Mouse (Mus musculus) right cerebral cortex, postnatal 4 days (tissue): ENCODE measurements around the gene Wars2.

ENCODE experiments used
- DNase-seq: peaks from one replicate; pipeline ENCODE4 v3.0.0-alpha.2; 2022

The Wars2 gene

DNA sequence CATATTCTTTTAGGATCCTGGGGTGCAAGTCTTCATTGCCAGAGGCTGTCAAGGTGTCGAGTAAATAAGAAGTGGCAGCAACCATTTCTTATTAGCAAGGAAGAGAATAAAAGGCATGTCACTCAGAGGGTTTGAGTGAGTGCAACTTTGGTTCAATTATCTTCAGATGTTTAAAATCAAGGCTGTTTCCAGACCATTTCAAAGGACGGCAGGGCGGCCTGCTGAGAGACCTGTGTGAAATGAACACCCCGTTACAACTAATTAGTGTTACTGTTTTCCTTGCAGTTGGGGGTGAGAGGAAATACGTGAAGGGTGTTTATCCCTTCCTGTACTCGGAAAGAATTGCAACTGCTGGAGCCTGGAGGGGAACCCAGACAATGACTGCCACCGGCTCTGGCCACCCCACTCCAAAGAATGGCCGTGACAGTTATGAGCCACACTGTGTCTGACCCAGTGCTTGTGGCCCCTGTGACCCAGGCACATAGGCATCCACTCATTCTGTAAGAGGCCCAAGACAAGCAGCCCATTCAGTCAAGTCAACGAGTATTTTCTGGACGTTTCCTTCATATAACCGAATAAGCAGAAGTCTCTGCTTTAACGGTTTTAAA is 137.2 kb downstream of the Wars2 start:
- no peak for DNase-seq

DNA sequence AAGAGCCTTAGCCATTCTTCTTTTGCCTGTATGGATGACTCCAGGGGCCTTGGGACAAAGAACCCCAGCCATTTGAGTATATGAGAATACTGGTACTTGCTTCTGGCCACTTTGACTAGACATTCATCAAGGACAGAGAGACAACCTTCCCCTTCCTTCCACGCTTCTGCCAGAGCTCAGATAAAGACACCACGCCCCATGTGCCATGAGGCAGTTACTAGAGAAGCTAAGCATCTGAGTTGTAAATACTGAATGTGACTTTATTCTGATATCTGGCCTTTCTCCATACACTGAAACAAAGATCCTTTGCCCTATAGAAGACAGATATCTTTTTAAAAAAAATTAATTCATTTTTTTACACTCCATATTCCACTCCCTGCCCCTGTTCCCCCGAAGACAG is 138.8 kb downstream of the Wars2 start:
- DNase-seq = no peak

DNA sequence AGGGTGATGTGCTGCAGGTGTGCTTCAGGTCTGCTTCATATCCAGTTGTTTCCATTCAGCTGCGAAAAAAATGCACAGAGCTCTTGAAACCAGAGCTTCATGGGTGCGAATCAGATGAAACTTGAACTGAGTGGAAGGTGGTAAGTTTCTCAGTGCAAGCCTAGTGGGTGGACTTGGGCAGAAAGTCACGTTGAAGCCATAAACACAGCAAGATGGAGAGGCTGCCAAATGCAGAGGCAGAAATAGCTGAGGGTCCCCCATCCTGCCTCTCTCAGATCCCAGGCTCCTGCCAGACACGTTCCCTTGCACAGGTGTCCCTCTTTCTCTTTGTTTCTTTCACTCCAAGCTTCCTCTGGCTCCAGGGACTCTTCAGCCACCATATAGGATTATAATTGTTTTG is 140.6 kb downstream of the Wars2 start:
- no peak for DNase-seq

DNA sequence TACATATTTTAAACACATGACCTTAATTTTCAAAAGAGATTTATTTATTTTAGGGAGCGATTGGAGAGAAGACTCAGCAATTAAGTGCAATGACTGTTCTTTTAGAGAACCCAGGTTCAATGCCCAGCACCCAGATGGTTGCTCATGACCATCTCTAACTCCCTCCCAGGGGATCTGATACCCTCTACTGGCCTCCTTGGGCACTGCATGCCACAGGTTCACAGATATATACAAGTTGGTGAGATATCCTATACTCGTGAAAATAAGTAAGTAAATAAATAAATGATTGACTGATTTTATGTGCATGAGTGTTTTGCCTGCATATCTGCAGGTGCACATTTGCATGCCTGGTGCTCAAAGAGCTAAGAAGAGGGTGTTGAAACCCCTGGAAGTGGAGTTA is 147.4 kb downstream of the Wars2 start:
- DNase-seq = no peak
